ENCODE assay signal across 8 mouse cellular contexts in genomic region chr9:113990547-113991248, GRCm38 (mm10). TPM values are rescaled to one million over a fixed set of nuclear protein-coding genes. Genes with fewer than 3 reads are reported as not detected.
DNase-seq lines count a peak whose midpoint lies in the region; ATAC-seq and TF ChIP-seq lines count a peak whose summit lies in the region.

No protein-coding gene starts in this region.

- peak overlapping the region; percentile 39 for H3K4me2 ChIP-seq in forebrain, embryonic 16.5 days (ENCODE audit: low read length)
- H3K4me2 ChIP-seq in lung, embryonic 14.5 days = peak overlapping the region; percentile 53

- in situ Hi-C loops in ES-E14 (cut with MboI; ENCODE audit: low sequenced_read_pairs in 2 of 2, unreplicated experiment in 2 of 2) = loop anchor here in 1 of 2 experiments (10.0 kb wide), 1 partner anchor 104 kb away; no protein-coding TSS in a partner anchor

- H3K36me3 ChIP-seq in ES-E14 (ENCODE audit: control insufficient read depth, insufficient read depth, low read length, poor library complexity, severe bottlenecking) = no peaks in the 10 kb centered on the region
- H3K36me3 ChIP-seq in forebrain, embryonic 16.5 days (ENCODE audit: control insufficient read depth, insufficient read depth) = no peaks in the 10 kb centered on the region
- H3K36me3 ChIP-seq in lung, embryonic 14.5 days (ENCODE audit: insufficient read depth) = no peaks in the 10 kb centered on the region
- no peaks in the 10 kb centered on the region for H3K36me3 ChIP-seq in thymus, adult 2 months (ENCODE audit: control insufficient read depth, insufficient read depth, low read length)

- peak; percentile 66 for DNase-seq in ES-E14 (ENCODE audit: low read depth, low spot score)
- DNase-seq in cerebellum, adult 18-20 months = peak; percentile 82 to 86
- peak; percentile 80 to 86 for DNase-seq in heart, postnatal 36 days
- peak; percentile 66 to 86 for DNase-seq in layer of hippocampus, adult 18-20 months (ENCODE audit: low spot score in 2 of 2)
- peak; percentile 93 for DNase-seq in lung, embryonic 14.5 days
- DNase-seq in ovary, adult 18-20 months (ENCODE audit: low spot score) = peak; percentile 60
- DNase-seq in thymus, adult 2 months = peak; percentile 75

- no peak overlapping the region for H3K4me3 ChIP-seq in ES-E14 (ENCODE audit: insufficient read depth in 1 of 2, low read depth in 1 of 2, low read length in 2 of 2, poor library complexity in 1 of 2, severe bottlenecking in 1 of 2)
- H3K4me3 ChIP-seq in forebrain, embryonic 16.5 days (replicated peaks; ENCODE audit: low read length) = no peak overlapping the region
- no peak overlapping the region for H3K4me3 ChIP-seq in lung, embryonic 14.5 days (ENCODE audit: low read depth, low read length)
- H3K4me3 ChIP-seq in thymus, adult 2 months (ENCODE audit: control insufficient read depth, insufficient read depth, low read length) = peak overlapping the region; percentile 23

- H3K27ac ChIP-seq in ES-E14 (ENCODE audit: insufficient read depth, low read depth, low read length, poor library complexity, severe bottlenecking) = no peak overlapping the region
- no peak overlapping the region for H3K27ac ChIP-seq in forebrain, embryonic 16.5 days (ENCODE audit: low read length)
- H3K27ac ChIP-seq in lung, embryonic 14.5 days (ENCODE audit: low read depth) = no peak overlapping the region
- H3K27ac ChIP-seq in thymus, adult 2 months (ENCODE audit: control insufficient read depth, insufficient read depth, low read length) = no peak overlapping the region

- TF ChIP-seq POLR2A in thymus, adult 2 months (IDR thresholded peaks at IDR 0.05; ENCODE audit: control insufficient read depth, extremely low read depth, insufficient read depth, low read length, poor library complexity) = no peak

- no peaks in the 10 kb centered on the region for H3K27me3 ChIP-seq in forebrain, embryonic 16.5 days (replicated peaks; ENCODE audit: control insufficient read depth, insufficient read depth, low read length)
- H3K27me3 ChIP-seq in lung, embryonic 14.5 days (ENCODE audit: insufficient read depth, low read length) = no peaks in the 10 kb centered on the region
- no peaks in the 10 kb centered on the region for H3K27me3 ChIP-seq in thymus, adult 2 months (ENCODE audit: control insufficient read depth, insufficient read depth, low read length)

- 30% methylated on average over 18 of the region's 18 CpGs for WGBS in forebrain, embryonic 16.5 days
- 23% methylated on average over 18 of the region's 18 CpGs for WGBS in lung, embryonic 14.5 days
- 15% methylated on average over 18 of the region's 18 CpGs for WGBS in thymus, adult 2 months

- peaks cover 0 to 3% of the 10 kb centered on the region in 2 experiments; a peak in 1 of 4 replicates for H3K4me1 ChIP-seq in ES-E14 (ENCODE audit: control insufficient read depth in 2 of 2, insufficient read depth in 2 of 2, low read length in 2 of 2, poor library complexity in 1 of 2)
- no peaks in the 10 kb centered on the region; the same call in 1 of the 2 replicates for H3K4me1 ChIP-seq in forebrain, embryonic 16.5 days (replicated peaks; ENCODE audit: control insufficient read depth, insufficient read depth, low read length)
- H3K4me1 ChIP-seq in lung, embryonic 14.5 days (ENCODE audit: insufficient read depth) = no peaks in the 10 kb centered on the region
- H3K4me1 ChIP-seq in thymus, adult 2 months (replicated peaks; ENCODE audit: control insufficient read depth, insufficient read depth, low read length) = peaks cover 4% of the 10 kb centered on the region; the same call in 1 of the 2 replicates

- H3K9ac ChIP-seq in ES-E14 (ENCODE audit: insufficient read depth, low read depth, low read length, poor library complexity, severe bottlenecking) = no peak overlapping the region; the same call in 1 of the 2 replicates
- H3K9ac ChIP-seq in forebrain, embryonic 16.5 days (replicated peaks; ENCODE audit: low read depth, low read length) = no peak overlapping the region
- no peak overlapping the region for H3K9ac ChIP-seq in lung, embryonic 14.5 days

- intact Hi-C loops in heart, postnatal 36 days (cut with DNase I) = loop anchor here (1.0 kb wide), 1 partner anchor 126 kb away; no protein-coding TSS in a partner anchor

- no peaks in the 10 kb centered on the region for H3K9me3 ChIP-seq in ES-E14 (ENCODE audit: control insufficient read depth, insufficient read depth, low read depth, low read length)
- H3K9me3 ChIP-seq in forebrain, embryonic 16.5 days (ENCODE audit: control insufficient read depth, low read length) = no peaks in the 10 kb centered on the region
- no peaks in the 10 kb centered on the region for H3K9me3 ChIP-seq in lung, embryonic 14.5 days (ENCODE audit: low read depth, low read length)

- peak; percentile 92 for TF ChIP-seq CTCF in lung, embryonic 14.5 days (IDR thresholded peaks at IDR 0.05; ENCODE audit: low read depth)
- peak; percentile 86; the same call in 1 of the 2 replicates for TF ChIP-seq CTCF in thymus, adult 2 months (IDR thresholded peaks at IDR 0.05; ENCODE audit: borderline replicate concordance, control insufficient read depth, extremely low read depth, insufficient read depth, low read length, poor library complexity)

- ATAC-seq in forebrain, embryonic 16.5 days = peak; percentile 69
- ATAC-seq in lung, embryonic 14.5 days (ENCODE audit: insufficient read depth) = peak; percentile 94

TF ChIP-seq in ES-E14, 5 proteins besides CTCF, POLR2A, EP300 and RAD21:
- TF ChIP-seq MAFK (IDR thresholded peaks at IDR 0.05; ENCODE audit: insufficient read depth, low read depth, low read length) (no peak), ZC3H11A (IDR thresholded peaks at IDR 0.05; ENCODE audit: borderline replicate concordance, low read depth, low read length) (peak; percentile 69)

RNA-seq across cellular contexts. Expression of gene Fbxl2, which starts 55.3 kb away (rescaled TPM):
- 4.4 and 6.3 TPM in 2 replicates for total RNA-seq in ES-E14 (2012; rRNA removed)
- 19.6 and 26.8 TPM in 2 replicates for polyA plus RNA-seq in forebrain, embryonic 16.5 days (2015; fragmentation: Nextera tagmentation; extraction: Ambion mirVana)
- 1 to 10 TPM in 1 of 2 experiments, under 1 TPM in 1; 0.43 to 1.0 TPM for total RNA-seq in heart, postnatal 36 days (2021)
- total RNA-seq in layer of hippocampus, adult 18-20 months (2021) = 10 to 100 TPM; 32.5 to 33.1 TPM
- 2.9 and 3.3 TPM in 2 replicates for polyA plus RNA-seq in lung, embryonic 14.5 days (2014; fragmentation: Nextera tagmentation; extraction: Ambion mirVana)
- polyA plus RNA-seq in thymus, adult 2 months (2012; rRNA removed) = 1.9 and 3.2 TPM in 2 replicates

RNA-seq across cellular contexts. Expression of gene Ubp1, which starts 60.0 kb away (rescaled TPM):
- total RNA-seq in ES-E14 (2012; rRNA removed) = 80.3 and 101 TPM in 2 replicates
- 31.4 and 35.6 TPM in 2 replicates for polyA plus RNA-seq in forebrain, embryonic 16.5 days (2015; fragmentation: Nextera tagmentation; extraction: Ambion mirVana)
- total RNA-seq in heart, postnatal 36 days (2021) = 10 to 100 TPM; 24.9 to 25.7 TPM
- total RNA-seq in layer of hippocampus, adult 18-20 months (2021) = 10 to 100 TPM; 69.6 to 71.2 TPM
- polyA plus RNA-seq in lung, embryonic 14.5 days (2014; fragmentation: Nextera tagmentation; extraction: Ambion mirVana) = 46.6 and 48.9 TPM in 2 replicates
- 101 TPM in 2 replicates for polyA plus RNA-seq in thymus, adult 2 months (2012; rRNA removed)
